Mouse (Mus musculus) limb, embryonic 15.5 days (tissue): ENCODE results near the gene Ivd. TPM values are rescaled to one million over a fixed set of nuclear protein-coding genes. Genes with fewer than 3 reads are reported as not detected.

ENCODE experiments used
- ATAC-seq: fragments of 200-750 bp; cut with Nextera tagmentation; 2 replicates; pipeline ENCODE4 v1.8.0; 2017; ENCODE audit warnings: low read depth, moderate TSS enrichment; ENCODE audit not compliant: insufficient number of reproducible peaks, low FRiP score, low TSS enrichment
- H3K27ac ChIP-seq: fragments of 300-500 bp; sonication (generic); 2 replicates; pipeline ENCODE4 v1.5.1; 2015; ENCODE audit warnings: moderate library complexity, mild to moderate bottlenecking, inconsistent platforms
- H3K27me3 ChIP-seq: fragments of 300-500 bp; sonication (generic); 2 replicates; pipeline ENCODE4 v1.6.1; 2015; ENCODE audit warnings: inconsistent platforms
- H3K36me3 ChIP-seq: fragments of 300-500 bp; sonication (generic); 2 replicates; pipeline ENCODE4 v1.6.1; 2015; ENCODE audit warnings: inconsistent platforms
- H3K4me1 ChIP-seq: fragments of 300-500 bp; sonication (generic); 2 replicates; pipeline ENCODE4 v1.6.1; 2015; ENCODE audit warnings: inconsistent platforms
- H3K4me2 ChIP-seq: fragments of 300-500 bp; sonication (generic); 2 replicates; pipeline ENCODE4 v1.6.1; 2015; ENCODE audit warnings: mild to moderate bottlenecking, inconsistent platforms
- H3K4me3 ChIP-seq: fragments of 300-500 bp; sonication (generic); 2 replicates; pipeline ENCODE4 v1.5.1; 2015; ENCODE audit warnings: mild to moderate bottlenecking, inconsistent platforms
- H3K9ac ChIP-seq: fragments of 300-500 bp; sonication (generic); 2 replicates; pipeline ENCODE4 v1.6.1; 2015; ENCODE audit warnings: inconsistent platforms
- H3K9me3 ChIP-seq: fragments of 300-500 bp; sonication (generic); 2 replicates; pipeline ENCODE4 v1.6.1; 2016; ENCODE audit warnings: inconsistent platforms
- WGBS: fragments of 180-500 bp; shearing (Covaris S2); methylation state at CpG from one replicate; pipeline ENCODE4 v1.1.7; 2015; 5-methylcytosine and 5-hydroxymethylcytosine counted together
- polyA plus RNA-seq: library from polyadenylated mRNA; unstranded; fragments of >200 nt; fragmentation: Nextera tagmentation; extraction: Ambion mirVana; gene quantifications from 2 replicates; pipeline ENCODE4 v1.2.1, GENCODE M21; 2015

Ivd gene
- polyA plus RNA-seq, 1 experiment from 2014 or later = 70.7 TPM

DNA sequence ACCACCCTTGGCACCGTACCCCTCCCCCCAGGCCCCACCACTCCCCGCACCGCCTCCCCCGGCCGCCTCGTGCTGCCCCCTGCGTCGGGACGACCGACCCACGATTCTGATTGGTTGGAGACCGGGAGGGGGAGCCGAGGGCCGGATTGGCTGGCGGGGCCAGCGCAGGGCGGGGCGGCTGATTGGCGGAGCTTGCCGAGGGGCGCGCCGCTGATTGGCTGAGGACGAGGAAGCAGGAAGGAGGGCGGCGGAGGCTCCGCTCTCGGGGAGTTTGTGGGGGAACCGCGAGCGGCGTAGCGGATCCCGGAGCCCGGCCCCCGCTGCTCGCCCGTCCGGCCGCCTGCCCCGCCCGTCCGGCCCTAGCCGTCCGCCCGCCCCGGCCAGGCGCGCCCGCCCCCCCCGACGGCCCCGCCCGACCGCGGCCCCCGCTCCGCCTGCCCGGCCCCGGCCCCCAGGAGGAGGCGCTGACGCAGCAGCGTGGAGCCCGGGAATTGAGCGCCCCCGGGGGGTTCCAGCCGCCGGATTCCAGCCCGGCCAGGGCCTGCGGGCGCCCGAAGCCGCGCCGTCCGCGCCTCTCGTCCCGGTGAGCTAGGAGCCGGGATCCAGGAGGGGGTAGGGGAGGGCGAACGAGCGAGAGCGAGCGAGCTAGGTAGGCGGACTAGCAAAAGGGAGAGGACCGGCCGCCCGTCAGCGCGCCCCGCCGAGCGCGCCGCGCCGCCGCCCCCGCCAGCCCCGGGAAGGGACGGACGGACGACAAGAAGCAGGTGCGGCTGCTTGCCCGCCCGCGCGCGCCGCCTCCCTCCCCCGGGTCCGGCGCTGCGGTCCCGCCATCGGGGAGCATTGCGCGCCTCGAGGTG, 39.6 kb downstream of the Ivd start:
- Histone ChIP-seq H3K9me3 (no peaks in the 10 kb centered on the region), H3K4me1 (peaks cover 51% of the 10 kb centered on the region), H3K9ac (peak overlapping the region; percentile 81), H3K27ac (peak overlapping the region; percentile 76), H3K36me3 (no peaks in the 10 kb centered on the region), H3K4me3 (peak overlapping the region; percentile 91), H3K27me3 (peaks cover 55% of the 10 kb centered on the region), H3K4me2 (peak overlapping the region; percentile 98)
- peak; percentile 93 for ATAC-seq
- WGBS = under 1% methylated on average over 109 of the region's 120 CpGs

DNA sequence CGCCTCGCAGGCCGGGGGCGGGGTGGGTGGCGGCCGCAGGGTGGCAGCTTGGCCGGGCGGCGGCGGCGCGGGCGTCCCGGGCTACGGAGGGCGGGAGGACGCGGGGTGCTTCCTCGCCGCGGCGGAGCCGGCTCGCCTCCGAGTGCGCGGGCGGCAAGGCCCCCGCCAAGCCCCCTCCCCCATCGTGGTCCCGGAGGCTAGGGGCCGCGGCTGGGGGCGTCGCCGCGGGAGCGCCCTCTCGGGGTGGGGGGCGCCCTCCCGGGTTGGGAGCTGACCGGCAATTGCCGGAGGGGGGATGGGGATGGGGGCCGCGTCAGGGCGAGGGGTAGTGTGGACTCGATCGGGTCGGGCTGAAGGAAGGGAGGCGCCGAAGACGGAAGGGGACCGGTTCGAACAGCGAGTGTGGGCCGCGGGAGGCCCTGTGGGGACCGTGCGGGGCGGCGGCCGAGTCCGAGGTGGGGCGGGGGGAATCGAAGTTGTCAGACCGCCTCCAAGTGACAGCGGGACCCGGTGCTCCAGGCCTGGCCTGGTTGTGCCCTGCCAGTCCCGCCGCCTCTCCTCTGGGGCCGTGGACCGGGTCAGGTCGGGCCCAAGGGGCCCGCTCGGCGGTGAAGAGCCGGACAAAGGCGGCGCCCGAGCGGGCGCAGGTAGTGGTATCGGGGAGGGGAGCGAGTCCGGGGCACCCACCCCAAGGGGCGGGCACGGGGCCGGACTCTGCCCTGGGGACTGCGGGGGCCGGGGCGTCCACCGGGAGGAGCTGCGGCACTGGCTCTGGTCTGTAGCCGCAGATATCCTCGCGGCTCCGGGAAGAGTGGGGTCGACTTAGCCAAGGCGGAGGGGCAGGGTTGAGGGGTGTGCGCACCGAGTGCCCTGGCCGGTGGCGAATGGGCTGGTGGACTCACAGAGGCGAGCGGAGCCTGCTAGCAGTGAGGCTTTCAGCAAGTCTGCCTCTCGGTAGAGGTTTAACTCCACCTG, 40.6 kb downstream of the Ivd start:
- peak overlapping the region; percentile 98 for H3K4me2 ChIP-seq
- no peaks in the 10 kb centered on the region for H3K9me3 ChIP-seq
- WGBS = under 1% methylated on average over 93 of the region's 106 CpGs
- H3K9ac ChIP-seq = peak overlapping the region; percentile 81
- peak overlapping the region; percentile 91 for H3K4me3 ChIP-seq
- ATAC-seq = no peak
- H3K36me3 ChIP-seq = no peaks in the 10 kb centered on the region
- H3K27me3 ChIP-seq = peaks cover 46% of the 10 kb centered on the region
- peak overlapping the region; percentile 76 for H3K27ac ChIP-seq
- H3K4me1 ChIP-seq = peaks cover 42% of the 10 kb centered on the region

- Histone ChIP-seq H3K4me1 (peaks cover 32% of the 10 kb centered on the region), H3K4me3 (peak overlapping the region; percentile 91), H3K36me3 (no peaks in the 10 kb centered on the region), H3K9me3 (no peaks in the 10 kb centered on the region), H3K27ac (no peak overlapping the region), H3K27me3 (peaks cover 36% of the 10 kb centered on the region), H3K9ac (no peak overlapping the region), H3K4me2 (peak overlapping the region; percentile 98)
- 10% methylated on average over 10 of the region's 10 CpGs for WGBS
- ATAC-seq = no peak
These were observed 41.6 kb downstream of the Ivd start for GRCm38 (mm10) chr2:118903333-118903741.

- Histone ChIP-seq H3K9ac (no peak overlapping the region), H3K27me3 (peaks cover 16% of the 10 kb centered on the region), H3K4me1 (peaks cover 24% of the 10 kb centered on the region), H3K36me3 (no peaks in the 10 kb centered on the region), H3K4me3 (no peak overlapping the region), H3K27ac (no peak overlapping the region), H3K9me3 (no peaks in the 10 kb centered on the region), H3K4me2 (no peak overlapping the region)
- WGBS = 78% methylated on average over 7 of the region's 7 CpGs
- no peak for ATAC-seq
These were observed 43.8 kb downstream of the Ivd start for GRCm38 (mm10) chr2:118905433-118906117.

GRCm38 (mm10) chr2:118906118-118906492, 44.4 kb downstream of the Ivd start:
- WGBS = 82% methylated on average over 5 of the region's 5 CpGs
- Histone ChIP-seq H3K27me3 (peaks cover 13% of the 10 kb centered on the region; the same call in 1 of the 2 replicates), H3K4me2 (no peak overlapping the region), H3K27ac (no peak overlapping the region), H3K9me3 (no peaks in the 10 kb centered on the region), H3K4me1 (peaks cover 19% of the 10 kb centered on the region), H3K4me3 (no peak overlapping the region), H3K9ac (no peak overlapping the region), H3K36me3 (no peaks in the 10 kb centered on the region)
- no peak for ATAC-seq

GRCm38 (mm10) chr2:118907781-118908180, 46.0 kb downstream of the Ivd start:
- Histone ChIP-seq H3K4me1 (peaks cover 11% of the 10 kb centered on the region), H3K36me3 (no peaks in the 10 kb centered on the region), H3K27me3 (peaks cover 13% of the 10 kb centered on the region; the same call in 1 of the 2 replicates), H3K4me2 (no peak overlapping the region), H3K9ac (no peak overlapping the region), H3K4me3 (no peak overlapping the region), H3K27ac (no peak overlapping the region), H3K9me3 (no peaks in the 10 kb centered on the region)
- ATAC-seq = no peak
- 87% methylated on average over 3 of the region's 3 CpGs for WGBS

DNA sequence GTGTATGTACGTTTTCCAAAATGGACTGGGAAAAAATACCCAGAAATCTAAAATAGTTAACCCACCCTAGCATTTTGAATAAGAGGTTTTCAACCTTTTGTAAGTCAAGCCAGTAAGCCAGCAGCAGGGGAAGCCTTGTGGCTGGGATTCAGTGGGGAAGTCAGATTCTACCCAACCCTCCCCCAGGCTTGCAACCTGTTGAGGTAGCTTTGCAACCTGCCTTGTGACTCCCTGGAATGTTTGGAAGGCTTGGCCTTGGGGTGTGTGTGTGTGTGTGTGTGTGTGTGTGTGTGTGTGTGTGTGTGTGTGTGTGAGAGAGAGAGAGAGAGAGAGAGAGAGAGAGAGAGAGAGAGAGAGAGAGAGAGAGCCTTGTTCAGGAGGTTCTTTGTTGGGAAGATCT, 47.4 kb downstream of the Ivd start:
- Histone ChIP-seq H3K9me3 (no peaks in the 10 kb centered on the region), H3K27me3 (0 out of 2 replicates have a peak, but pooled peaks cover 2% of the 10 kb centered on the region), H3K36me3 (no peaks in the 10 kb centered on the region), H3K9ac (no peak overlapping the region), H3K4me3 (no peak overlapping the region), H3K4me1 (peaks cover 13% of the 10 kb centered on the region), H3K4me2 (no peak overlapping the region), H3K27ac (no peak overlapping the region)
- WGBS = 56% methylated on average over 1 of the region's 1 CpGs
- no peak for ATAC-seq

DNA sequence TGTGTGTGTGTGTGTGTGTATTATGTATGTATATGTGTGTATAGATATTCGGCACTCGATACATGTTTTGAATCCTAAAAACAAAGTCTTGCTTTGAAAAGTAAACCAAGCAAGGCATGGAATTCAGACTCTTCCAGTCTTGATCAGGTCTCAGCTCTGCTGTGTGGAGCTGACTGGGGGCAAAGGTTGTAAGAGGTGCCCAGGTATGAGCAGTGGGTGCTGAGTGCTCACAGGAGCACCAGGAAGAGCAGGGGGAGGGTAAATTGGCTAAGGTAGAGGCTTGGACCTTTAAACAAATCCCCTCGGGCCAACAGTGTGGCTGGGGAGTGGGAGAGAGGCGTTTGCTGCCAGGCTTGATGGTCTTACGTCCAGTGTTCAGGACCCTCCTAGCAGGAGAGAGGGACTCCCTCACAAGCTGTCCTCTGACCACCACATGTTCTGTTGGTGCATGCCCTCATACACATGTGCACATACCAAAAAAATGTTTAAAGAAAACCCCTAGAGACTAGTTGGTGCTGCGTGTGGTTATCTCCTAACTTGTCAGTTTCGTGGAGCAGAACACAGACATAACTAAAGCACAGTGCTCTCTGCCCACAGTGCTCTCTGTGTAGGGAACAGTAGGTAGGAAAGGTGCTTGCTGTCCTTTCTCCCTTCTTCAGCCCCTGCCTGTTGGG, 49.0 kb downstream of the Ivd start:
- no peaks in the 10 kb centered on the region for H3K36me3 ChIP-seq
- H3K4me1 ChIP-seq = peaks cover 18% of the 10 kb centered on the region
- H3K9me3 ChIP-seq = no peaks in the 10 kb centered on the region
- H3K27ac ChIP-seq = no peak overlapping the region
- no peaks in the 10 kb centered on the region for H3K27me3 ChIP-seq
- 61% methylated on average over 7 of the region's 7 CpGs for WGBS
- no peak for ATAC-seq
- H3K9ac ChIP-seq = no peak overlapping the region
- H3K4me3 ChIP-seq = no peak overlapping the region
- no peak overlapping the region for H3K4me2 ChIP-seq

DNA sequence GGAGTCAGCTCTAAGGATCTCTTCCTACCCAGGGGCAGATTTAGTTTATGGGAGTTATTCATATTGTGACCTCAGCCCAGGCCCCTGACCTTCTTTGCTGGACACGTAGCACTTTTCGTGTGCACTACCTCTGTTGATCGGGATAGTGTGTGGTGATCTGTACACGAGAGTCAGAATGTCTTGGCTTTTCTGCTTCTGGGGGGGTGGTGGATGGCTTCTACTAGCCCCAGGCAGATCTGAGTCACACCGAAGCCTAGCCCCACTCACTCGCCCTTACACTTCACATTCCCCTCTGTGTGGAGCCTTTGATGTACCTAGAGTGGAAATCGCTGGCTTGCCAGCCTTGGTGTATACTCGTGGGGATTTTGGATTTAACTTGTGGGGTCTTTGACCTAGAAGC, 51.0 kb downstream of the Ivd start:
- no peak for ATAC-seq
- Histone ChIP-seq H3K4me2 (no peak overlapping the region), H3K9me3 (no peaks in the 10 kb centered on the region), H3K27me3 (no peaks in the 10 kb centered on the region), H3K27ac (no peak overlapping the region), H3K4me1 (peaks cover 24% of the 10 kb centered on the region), H3K36me3 (peaks cover 11% of the 10 kb centered on the region), H3K4me3 (no peak overlapping the region), H3K9ac (no peak overlapping the region)
- WGBS = 62% methylated on average over 8 of the region's 8 CpGs

DNA sequence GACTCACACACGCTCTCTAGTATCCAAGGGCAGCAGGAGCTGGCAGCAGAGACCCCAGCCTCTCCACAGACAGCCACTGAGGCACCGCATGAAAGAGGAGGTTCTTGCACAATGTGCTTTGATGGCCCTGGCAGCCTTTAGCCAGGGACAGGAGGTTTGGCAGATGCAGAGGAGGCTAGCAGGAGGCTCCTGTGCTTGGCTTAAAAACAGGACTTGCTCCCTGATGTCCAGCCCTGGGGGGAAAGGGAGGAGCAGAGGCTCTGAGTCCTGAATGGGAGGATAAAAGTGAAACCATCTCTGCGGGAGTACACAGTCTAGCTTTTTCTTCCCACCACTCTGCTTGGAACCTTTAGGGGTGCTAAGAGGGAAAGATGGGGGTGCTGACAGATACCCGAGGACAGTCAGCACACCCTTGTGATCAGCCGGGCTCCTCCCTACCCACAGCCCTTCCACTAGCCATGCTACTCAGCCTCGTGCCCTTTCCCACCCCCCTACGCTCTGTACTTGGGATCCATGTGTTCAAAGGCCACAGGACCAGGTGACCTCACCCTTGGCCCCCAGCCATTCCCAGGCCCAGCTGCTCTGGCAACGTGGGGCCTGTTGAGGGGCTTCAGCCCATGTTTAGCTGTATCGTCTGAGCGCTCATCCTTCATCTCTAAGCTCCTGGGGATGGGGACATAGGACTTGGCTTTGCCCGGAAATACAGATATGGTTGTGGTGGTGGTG, 52.0 kb downstream of the Ivd start:
- peak overlapping the region; percentile 3; the same call in 1 of the 2 replicates for H3K4me2 ChIP-seq
- no peak overlapping the region for H3K27ac ChIP-seq
- WGBS = 54% methylated on average over 11 of the region's 11 CpGs
- no peak for ATAC-seq
- peaks cover 31% of the 10 kb centered on the region for H3K4me1 ChIP-seq
- no peak overlapping the region for H3K9ac ChIP-seq
- no peaks in the 10 kb centered on the region for H3K27me3 ChIP-seq
- no peak overlapping the region for H3K4me3 ChIP-seq
- peaks cover 12% of the 10 kb centered on the region for H3K36me3 ChIP-seq
- no peaks in the 10 kb centered on the region for H3K9me3 ChIP-seq
